Mouse (Mus musculus) heart, embryonic 11.5 days (tissue): ENCODE results near the gene Dus4l. TPM values are rescaled to one million over a fixed set of nuclear protein-coding genes. Genes with fewer than 3 reads are reported as not detected.

Source experiments
- ATAC-seq: fragments of 200-750 bp; cut with Nextera tagmentation; replicated peaks from 2 replicates; pipeline ENCODE4 v1.8.0; 2017; ENCODE audit warnings: moderate library complexity; ENCODE audit not compliant: insufficient number of reproducible peaks, low FRiP score, low TSS enrichment
- H3K27ac ChIP-seq: fragments of 300-500 bp; sonication (generic); 2 replicates; pipeline ENCODE4 v1.5.1; 2014; ENCODE audit warnings: mild to moderate bottlenecking, low read depth, low read length
- H3K27me3 ChIP-seq: fragments of 300-500 bp; sonication (generic); 2 replicates; pipeline ENCODE4 v1.6.1; 2014; ENCODE audit warnings: mild to moderate bottlenecking, low read length, mixed read lengths; ENCODE audit not compliant: control insufficient read depth, insufficient read depth
- H3K36me3 ChIP-seq: fragments of 300-500 bp; sonication (generic); 2 replicates; pipeline ENCODE4 v1.6.1; 2014; ENCODE audit warnings: mild to moderate bottlenecking, low read length, moderate library complexity, mixed read lengths; ENCODE audit not compliant: control insufficient read depth, insufficient read depth
- H3K4me1 ChIP-seq: fragments of 300-500 bp; sonication (generic); 2 replicates; pipeline ENCODE4 v1.6.1; 2014; ENCODE audit warnings: low read length; ENCODE audit not compliant: control insufficient read depth, insufficient read depth
- H3K4me2 ChIP-seq: fragments of 300-500 bp; sonication (generic); 2 replicates; pipeline ENCODE4 v1.6.1; 2014; ENCODE audit warnings: mild to moderate bottlenecking, moderate library complexity
- H3K4me3 ChIP-seq: fragments of 300-500 bp; sonication (generic); 2 replicates; pipeline ENCODE4 v1.5.1; 2014; ENCODE audit warnings: low read depth, low read length
- H3K9ac ChIP-seq: fragments of 300-500 bp; sonication (generic); 2 replicates; pipeline ENCODE4 v1.6.1; 2014; ENCODE audit warnings: mild to moderate bottlenecking, low read depth, low read length, moderate library complexity
- H3K9me3 ChIP-seq: fragments of 300-500 bp; sonication (generic); replicated peaks from 2 replicates; pipeline ENCODE4 v1.6.1; 2016; ENCODE audit warnings: low read length; ENCODE audit not compliant: control insufficient read depth
- WGBS: fragments of 180-500 bp; shearing (Covaris S2); extraction: QIAGEN DNeasy Blood & Tissue Kit; methylation state at CpG from one replicate; pipeline ENCODE4 v1.1.7; 2014; ENCODE audit not compliant: insufficient replicate concordance; 5-methylcytosine and 5-hydroxymethylcytosine counted together
- polyA plus RNA-seq: library from polyadenylated mRNA; unstranded; fragments of >200 nt; fragmentation: Nextera tagmentation; extraction: Ambion mirVana; gene quantifications from 2 replicates; pipeline ENCODE4 v1.2.1, GENCODE M21; 2014

Dus4l gene
- polyA plus RNA-seq, 1 experiment from 2014 or later = 9.6 TPM

DNA sequence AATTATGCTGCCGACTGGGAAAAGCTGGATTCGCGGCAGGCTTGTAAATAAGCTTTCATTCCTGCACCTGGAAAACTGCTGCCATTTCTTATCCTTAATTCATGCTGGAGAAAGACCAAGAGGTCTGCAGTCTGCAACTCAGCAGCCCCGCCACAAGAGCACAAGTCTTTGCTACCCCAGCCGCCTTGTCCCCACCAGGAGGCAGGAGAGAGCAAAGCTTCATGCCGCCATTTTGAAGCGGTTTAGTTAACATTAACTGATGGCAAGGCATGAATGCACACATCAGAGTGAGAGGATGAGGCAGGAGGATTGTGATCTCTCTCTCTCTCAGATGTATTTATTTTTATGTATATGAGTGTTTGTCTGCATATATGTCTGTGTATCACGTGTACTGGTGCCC is 34.5 kb downstream of the Dus4l start:
- ATAC-seq = no peak
- Histone ChIP-seq H3K4me1 (no peaks in the 10 kb centered on the region), H3K27ac (no peak overlapping the region), H3K36me3 (peaks cover 3% of the 10 kb centered on the region; the same call in 1 of the 2 replicates), H3K9ac (no peak overlapping the region), H3K9me3 (0 out of 2 replicates have a peak, but pooled peaks cover 2% of the 10 kb centered on the region), H3K4me2 (no peak overlapping the region), H3K4me3 (no peak overlapping the region), H3K27me3 (no peaks in the 10 kb centered on the region)
- WGBS = 82% methylated on average over 8 of the region's 8 CpGs

DNA sequence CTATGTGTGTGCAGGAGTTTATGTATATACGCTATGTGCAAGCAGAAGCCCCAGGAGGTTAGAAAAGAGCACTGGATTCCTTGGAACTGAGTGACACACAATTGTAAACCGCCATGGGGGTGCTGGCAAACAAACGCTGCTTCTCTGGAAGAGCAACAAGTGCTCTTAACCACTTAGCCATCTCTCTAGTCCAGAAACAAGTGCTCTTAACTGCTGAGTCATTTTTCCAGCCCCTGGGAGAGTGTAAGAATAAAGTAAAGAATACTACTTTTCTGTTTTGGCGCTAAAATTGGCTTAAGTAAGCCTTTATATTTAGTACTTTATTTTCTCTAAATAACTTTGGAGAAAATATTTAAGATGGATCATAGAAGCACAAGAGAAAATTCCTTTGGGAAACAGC is 41.3 kb downstream of the Dus4l start:
- Histone ChIP-seq H3K4me3 (no peak overlapping the region), H3K9ac (no peak overlapping the region), H3K36me3 (peaks cover 3% of the 10 kb centered on the region; the same call in 1 of the 2 replicates), H3K4me1 (no peaks in the 10 kb centered on the region), H3K27ac (no peak overlapping the region), H3K4me2 (no peak overlapping the region), H3K27me3 (no peaks in the 10 kb centered on the region), H3K9me3 (0 out of 2 replicates have a peak, but pooled peaks cover 2% of the 10 kb centered on the region)
- no peak for ATAC-seq
- WGBS = 50% methylated on average over 4 of the region's 4 CpGs

DNA sequence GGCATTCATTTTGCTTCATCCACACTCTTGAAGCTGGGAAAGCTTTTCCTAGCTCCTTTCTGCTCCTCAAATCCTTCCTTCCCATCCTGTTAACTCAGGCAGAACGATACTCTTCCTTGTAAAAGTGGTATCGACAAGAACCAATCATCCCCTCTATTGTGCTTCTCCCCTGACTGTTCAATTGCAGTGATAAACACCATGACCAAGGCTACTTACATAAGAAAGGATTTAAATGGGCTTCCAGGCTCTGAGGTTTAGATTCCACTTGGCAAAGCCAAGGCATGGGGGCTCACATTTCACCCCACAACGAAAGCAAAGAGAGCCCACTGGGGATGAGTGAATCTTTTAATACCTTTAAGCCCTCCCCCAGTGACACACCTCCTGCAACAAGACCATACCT is 46.5 kb downstream of the Dus4l start:
- Histone ChIP-seq H3K4me3 (no peak overlapping the region), H3K27ac (no peak overlapping the region), H3K9ac (no peak overlapping the region), H3K27me3 (no peaks in the 10 kb centered on the region), H3K36me3 (no peaks in the 10 kb centered on the region), H3K4me2 (no peak overlapping the region), H3K4me1 (peaks cover 3% of the 10 kb centered on the region; the same call in 1 of the 2 replicates), H3K9me3 (no peaks in the 10 kb centered on the region)
- ATAC-seq = no peak
- WGBS = 37% methylated on average over 3 of the region's 3 CpGs

DNA sequence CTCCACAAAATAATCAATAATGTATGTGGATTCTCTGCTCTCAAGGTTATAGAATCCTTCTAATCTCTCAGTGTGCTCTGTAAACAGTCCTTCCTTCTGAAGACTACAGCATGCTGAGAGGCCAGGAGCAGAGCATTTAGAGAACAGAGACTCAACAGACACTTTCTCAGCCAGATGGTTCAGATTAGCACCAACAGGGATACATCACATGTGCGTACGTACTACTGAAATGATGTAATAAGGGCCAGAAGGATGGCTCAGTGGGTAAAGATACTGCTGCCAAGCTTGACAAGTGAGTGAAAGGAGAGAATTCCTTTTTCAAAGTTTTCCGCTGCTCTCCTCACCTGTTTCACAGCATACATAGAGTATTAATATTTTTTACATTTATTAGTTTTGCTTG is 49.7 kb downstream of the Dus4l start:
- Histone ChIP-seq H3K9ac (no peak overlapping the region), H3K4me2 (no peak overlapping the region), H3K9me3 (no peaks in the 10 kb centered on the region), H3K36me3 (no peaks in the 10 kb centered on the region), H3K27ac (no peak overlapping the region), H3K4me1 (peaks cover 3% of the 10 kb centered on the region; the same call in 1 of the 2 replicates), H3K27me3 (no peaks in the 10 kb centered on the region), H3K4me3 (no peak overlapping the region)
- ATAC-seq = no peak
- 67% methylated on average over 3 of the region's 3 CpGs for WGBS

- WGBS = 34% methylated on average over 6 of the region's 6 CpGs
- H3K9ac ChIP-seq = no peak overlapping the region
- H3K4me1 ChIP-seq = peaks cover 3% of the 10 kb centered on the region; the same call in 1 of the 2 replicates
- ATAC-seq = no peak
- H3K36me3 ChIP-seq = no peaks in the 10 kb centered on the region
- H3K4me2 ChIP-seq = no peak overlapping the region
- no peaks in the 10 kb centered on the region for H3K27me3 ChIP-seq
- no peaks in the 10 kb centered on the region for H3K9me3 ChIP-seq
- no peak overlapping the region for H3K27ac ChIP-seq
- H3K4me3 ChIP-seq = no peak overlapping the region
Observed at GRCm38 (mm10) chr12:31603586-31603985, 51.0 kb downstream of the Dus4l start.

GRCm38 (mm10) chr12:31594296-31594695 is 60.3 kb downstream of the Dus4l start:
- Histone ChIP-seq H3K9me3 (no peaks in the 10 kb centered on the region), H3K36me3 (no peaks in the 10 kb centered on the region), H3K27me3 (no peaks in the 10 kb centered on the region), H3K4me2 (no peak overlapping the region), H3K9ac (no peak overlapping the region), H3K4me3 (no peak overlapping the region), H3K27ac (no peak overlapping the region), H3K4me1 (no peaks in the 10 kb centered on the region)
- ATAC-seq = no peak
- 87% methylated on average over 3 of the region's 3 CpGs for WGBS

DNA sequence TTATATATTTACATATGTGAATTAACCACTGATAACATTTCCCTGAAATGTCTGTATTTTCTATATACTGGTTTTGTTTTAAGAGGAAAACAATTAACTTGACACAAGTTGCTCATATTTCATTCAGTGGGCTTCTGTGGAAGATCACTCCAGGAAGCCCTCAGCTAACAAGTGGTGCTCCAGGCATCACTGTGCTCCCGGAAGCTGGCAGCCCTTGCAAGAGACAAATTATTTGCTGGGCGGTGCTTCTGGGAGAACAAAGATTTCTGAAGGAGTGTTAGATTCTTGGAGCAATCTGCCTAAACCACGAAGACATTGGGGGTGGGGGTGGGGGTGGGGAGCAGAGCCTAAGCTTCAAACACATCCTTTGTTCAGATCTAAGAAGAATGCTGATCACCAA is 62.6 kb downstream of the Dus4l start:
- H3K4me1 ChIP-seq = no peaks in the 10 kb centered on the region
- no peaks in the 10 kb centered on the region for H3K27me3 ChIP-seq
- 32% methylated on average over 3 of the region's 3 CpGs for WGBS
- no peak overlapping the region for H3K4me2 ChIP-seq
- no peak overlapping the region for H3K9ac ChIP-seq
- H3K36me3 ChIP-seq = no peaks in the 10 kb centered on the region
- H3K4me3 ChIP-seq = no peak overlapping the region
- no peak overlapping the region for H3K27ac ChIP-seq
- H3K9me3 ChIP-seq = no peaks in the 10 kb centered on the region
- ATAC-seq = no peak

Other genes starting within 250 kb of the Dus4l start
- 11.8 and 16.3 TPM in 2 replicates for gene Cbll1, start 155.2 kb downstream of the Dus4l start, polyA plus RNA-seq
- 0.19 TPM in 1 of 2 replicates, not detected in the other for gene Slc26a4, start 94.9 kb downstream of the Dus4l start, polyA plus RNA-seq
- gene Bcap29, start 20.2 kb downstream of the Dus4l start, polyA plus RNA-seq = 46.0 and 52.7 TPM in 2 replicates
- gene Cog5, start within 50 bp of the Dus4l start, polyA plus RNA-seq = 32.3 and 37.3 TPM in 2 replicates
- 17.6 and 19.5 TPM in 2 replicates for gene Gpr22, start 59.1 kb upstream of the Dus4l start, polyA plus RNA-seq